Mouse (Mus musculus): ENCODE measurements around the gene Med13l. TPM values are rescaled to one million over a fixed set of nuclear protein-coding genes. Genes with fewer than 3 reads are reported as not detected.

The Med13l gene
- total and polyA plus RNA-seq, 3 experiments, result 2.0 to 11.0 (median 10.1) TPM

GRCm38 (mm10) chr5:118569606-118570580, 9.4 kb downstream of the Med13l start:
- peaks cover 0 to 9% of the 10 kb centered on the region in 2 experiments for H3K36me3 ChIP-seq (replicated peaks in 1 of 2; ENCODE audit: control insufficient read depth in 1 of 2, insufficient read depth in 1 of 2, low read length in 1 of 2)
- dilution Hi-C loops (cut with MboI; ENCODE audit: extremely low pct_ligation_motif_present, extremely low pct_unique_long_range_greater_than_20kb, low sequenced_read_pairs), result no loop called here
- no peak overlapping the region for H3K9ac ChIP-seq (ENCODE audit: insufficient read depth, low read depth)
- H3K4me2 ChIP-seq (ENCODE audit: insufficient read depth, low read depth, poor library complexity, severe bottlenecking), result no peak overlapping the region
- H3K27me3 ChIP-seq (replicated peaks), result no peaks in the 10 kb centered on the region
- H3K9me3 ChIP-seq (replicated peaks; ENCODE audit: low read length), result no peaks in the 10 kb centered on the region
- peaks cover 57% of the 10 kb centered on the region for H3K79me2 ChIP-seq (replicated peaks; ENCODE audit: control insufficient read depth, extremely low read depth, insufficient read depth, poor library complexity, severe bottlenecking)
- no peak overlapping the region for H3K27ac ChIP-seq (ENCODE audit: insufficient read depth, low read depth)
- TF ChIP-seq JUN (IDR thresholded peaks at IDR 0.05; ENCODE audit: insufficient read depth, low read depth, low read length) (no peak), TCF12 (IDR thresholded peaks at IDR 0.05; ENCODE audit: low read depth, low read length) (no peak), ZC3H11A (IDR thresholded peaks at IDR 0.05; ENCODE audit: low read depth, low read length) (no peak), CHD1 (IDR thresholded peaks at IDR 0.05; ENCODE audit: low read depth, low read length) (no peak), JUND (conservative IDR thresholded peaks at IDR 0.05; ENCODE audit: low read depth, low read length) (no peak), ETS1 (conservative IDR thresholded peaks at IDR 0.05; ENCODE audit: low read depth, low read length) (no peak), CTCF (conservative IDR thresholded peaks at IDR 0.05 in 1 of 2, IDR thresholded peaks at IDR 0.05 in 1 of 2; ENCODE audit: low read depth in 2 of 2, low read length in 2 of 2) (no peak)
- H3K4me3 ChIP-seq (replicated peaks in 1 of 3; ENCODE audit: low read depth in 2 of 3, low read length in 2 of 3, poor library complexity in 1 of 3), result no peak overlapping the region
- DNase-seq (ENCODE audit: extremely low read depth), result no peak
- in situ Hi-C loops (cut with MboI; ENCODE audit: low pct_ligation_motif_present, low pct_unique_long_range_greater_than_20kb, low sequenced_read_pairs), result no loop called here
- H3K4me1 ChIP-seq (ENCODE audit: control insufficient read depth in 1 of 2, insufficient read depth in 2 of 2), result peaks cover 9 to 91% of the 10 kb centered on the region in 2 experiments

DNA sequence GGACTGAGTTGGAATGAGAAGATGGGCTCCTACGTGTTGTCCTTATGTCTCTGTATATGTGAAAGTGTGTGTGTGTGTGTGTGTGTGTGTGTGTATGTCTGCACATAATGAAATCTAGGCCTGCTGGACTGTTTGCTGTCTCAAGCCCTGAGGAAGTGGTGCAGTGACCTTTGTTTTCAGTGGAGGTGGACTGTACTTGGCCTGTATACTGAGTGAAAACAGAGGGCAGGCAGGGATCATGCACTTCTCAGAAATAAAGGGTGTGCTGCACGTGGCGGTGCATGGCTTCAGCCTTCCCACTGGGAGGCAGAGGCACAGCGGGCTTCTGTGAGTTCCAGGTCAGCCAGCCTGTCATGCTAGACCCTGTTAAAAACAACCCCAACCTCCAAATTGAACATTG, 11.0 kb downstream of the Med13l start:
- Histone ChIP-seq H3K9ac (ENCODE audit: insufficient read depth, low read depth) (no peak overlapping the region), H3K36me3 (replicated peaks in 1 of 2; ENCODE audit: control insufficient read depth in 1 of 2, insufficient read depth in 1 of 2, low read length in 1 of 2) (peaks cover 0 to 12% of the 10 kb centered on the region in 2 experiments), H3K27me3 (replicated peaks) (no peaks in the 10 kb centered on the region), H3K9me3 (replicated peaks; ENCODE audit: low read length) (no peaks in the 10 kb centered on the region), H3K4me1 (ENCODE audit: control insufficient read depth in 1 of 2, insufficient read depth in 2 of 2) (peaks cover 17 to 88% of the 10 kb centered on the region in 2 experiments), H3K79me2 (replicated peaks; ENCODE audit: control insufficient read depth, extremely low read depth, insufficient read depth, poor library complexity, severe bottlenecking) (peaks cover 46% of the 10 kb centered on the region), H3K4me3 (replicated peaks in 1 of 3; ENCODE audit: low read depth in 2 of 3, low read length in 2 of 3, poor library complexity in 1 of 3) (no peak overlapping the region), H3K27ac (ENCODE audit: insufficient read depth, low read depth) (no peak overlapping the region), H3K4me2 (ENCODE audit: insufficient read depth, low read depth, poor library complexity, severe bottlenecking) (no peak overlapping the region)
- no peak for DNase-seq (ENCODE audit: extremely low read depth)
- dilution Hi-C loops (cut with MboI; ENCODE audit: extremely low pct_ligation_motif_present, extremely low pct_unique_long_range_greater_than_20kb, low sequenced_read_pairs) (no loop called here), in situ Hi-C loops (cut with MboI; ENCODE audit: low pct_ligation_motif_present, low pct_unique_long_range_greater_than_20kb, low sequenced_read_pairs) (no loop called here)
- no peak for TF ChIP-seq MXI1 (IDR thresholded peaks at IDR 0.05; ENCODE audit: low read depth, low read length)
- TF ChIP-seq TCF12 (IDR thresholded peaks at IDR 0.05; ENCODE audit: low read depth, low read length), result no peak
- TF ChIP-seq CHD2 (IDR thresholded peaks at IDR 0.05; ENCODE audit: low read length), result no peak

DNA sequence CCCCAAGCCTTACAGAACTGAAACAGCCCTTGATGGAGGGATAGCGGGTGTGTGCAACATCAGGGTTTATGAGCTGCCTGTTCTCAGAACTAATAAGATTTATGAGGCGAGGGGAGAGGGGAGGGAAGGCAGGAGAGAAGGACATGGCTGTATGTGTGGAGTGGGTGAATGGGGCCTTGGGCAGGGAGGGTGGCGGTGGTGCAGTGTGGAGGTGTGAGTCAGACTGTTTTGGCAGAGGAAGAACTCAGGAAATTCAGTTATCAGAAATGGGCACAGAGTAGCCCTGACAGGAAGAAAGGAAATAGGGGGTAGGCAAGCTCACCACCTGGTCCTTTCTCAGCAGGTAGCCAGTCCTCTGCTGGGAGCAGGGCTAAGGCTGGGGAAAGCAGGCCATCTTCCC, 13.8 kb downstream of the Med13l start:
- H3K9ac ChIP-seq (ENCODE audit: insufficient read depth, low read depth), result no peak overlapping the region
- no peaks in the 10 kb centered on the region for H3K27me3 ChIP-seq (replicated peaks)
- H3K4me3 ChIP-seq (replicated peaks in 1 of 3; ENCODE audit: low read depth in 2 of 3, low read length in 2 of 3, poor library complexity in 1 of 3), result no peak overlapping the region
- no peak for DNase-seq (ENCODE audit: extremely low read depth)
- in situ Hi-C loops (cut with MboI; ENCODE audit: low pct_ligation_motif_present, low pct_unique_long_range_greater_than_20kb, low sequenced_read_pairs), result no loop called here
- peaks cover 30% of the 10 kb centered on the region for H3K79me2 ChIP-seq (replicated peaks; ENCODE audit: control insufficient read depth, extremely low read depth, insufficient read depth, poor library complexity, severe bottlenecking)
- no peak for TF ChIP-seq CTCF (conservative IDR thresholded peaks at IDR 0.05 in 1 of 2, IDR thresholded peaks at IDR 0.05 in 1 of 2; ENCODE audit: low read depth in 2 of 2, low read length in 2 of 2)
- no peak for TF ChIP-seq MAFK (IDR thresholded peaks at IDR 0.05; ENCODE audit: insufficient replicate concordance, low read length)
- TF ChIP-seq MYC (IDR thresholded peaks at IDR 0.05; ENCODE audit: low read depth, low read length), result no peak
- TF ChIP-seq POLR2A (IDR thresholded peaks at IDR 0.05; ENCODE audit: low read depth, low read length), result no peak
- TF ChIP-seq EP300 (IDR thresholded peaks at IDR 0.05; ENCODE audit: low read length), result no peak
- no peak for TF ChIP-seq MXI1 (IDR thresholded peaks at IDR 0.05; ENCODE audit: low read depth, low read length)
- H3K36me3 ChIP-seq (replicated peaks in 1 of 2; ENCODE audit: control insufficient read depth in 1 of 2, insufficient read depth in 1 of 2, low read length in 1 of 2), result peaks cover 0 to 23% of the 10 kb centered on the region in 2 experiments
- H3K4me1 ChIP-seq (ENCODE audit: control insufficient read depth in 1 of 2, insufficient read depth in 2 of 2), result peaks cover 17 to 75% of the 10 kb centered on the region in 2 experiments
- dilution Hi-C loops (cut with MboI; ENCODE audit: extremely low pct_ligation_motif_present, extremely low pct_unique_long_range_greater_than_20kb, low sequenced_read_pairs), result no loop called here
- no peak overlapping the region for H3K27ac ChIP-seq (ENCODE audit: insufficient read depth, low read depth)
- no peak overlapping the region for H3K4me2 ChIP-seq (ENCODE audit: insufficient read depth, low read depth, poor library complexity, severe bottlenecking)
- H3K9me3 ChIP-seq (replicated peaks; ENCODE audit: low read length), result no peaks in the 10 kb centered on the region
